Mouse (Mus musculus) thymus, adult 2 months (tissue): ENCODE data around the gene Irf6.

Source experiments
- CTCF ChIP-seq: fragments of 200-500 bp; IDR thresholded peaks from 2 replicates; pipeline ENCODE4 v1.5.1; 2012; ENCODE audit warnings: mild to moderate bottlenecking, control low read depth, low read length, moderate library complexity, borderline replicate concordance; ENCODE audit not compliant: control insufficient read depth, poor library complexity, insufficient read depth; ENCODE audit errors: extremely low read depth
- POLR2A ChIP-seq: fragments of 200-500 bp; IDR thresholded peaks from 2 replicates; pipeline ENCODE4 v1.6.1; 2012; ENCODE audit warnings: mild to moderate bottlenecking, low read length, control low read depth, moderate library complexity; ENCODE audit not compliant: control insufficient read depth, poor library complexity, insufficient read depth; ENCODE audit errors: extremely low read depth

GRCm38 (mm10) chr1:193133726-193134125 lies 19.2 kb upstream of the Irf6 start:
- no peak for TF ChIP-seq POLR2A
- no peak for TF ChIP-seq CTCF
